In genomic region chr9:41306229-41306628, GRCm38 (mm10) we compare ENCODE assay signal across 22 mouse cellular contexts.
DNase-seq lines count a peak whose midpoint lies in the region; ATAC-seq and TF ChIP-seq lines count a peak whose summit lies in the region.
"Had no signal": no experiment of that assay in that cellular context is flagged by ENCODE, and none has a peak within 500 bp of the region (broad histone marks: within the 10 kb centered on the region; RNA-seq: fewer than 3 reads in every experiment).

No protein-coding gene starts in this region.

- no peak for ATAC-seq in liver, embryonic 11.5 days (replicated peaks; ENCODE audit: low FRiP score)
- peak; percentile 78 for ATAC-seq in liver, postnatal 0 days
- ATAC-seq in liver, embryonic 12.5 days: no peak
- ATAC-seq: activated CD4-positive, CD25-positive, alpha-beta regulatory T cell, adult 4 months; CD4-positive, CD25-positive, alpha-beta regulatory T cell, adult 4 months; Patski had no signal

- no peak overlapping the region for H3K4me3 ChIP-seq in liver, adult 2 months (ENCODE audit: insufficient read depth, low read depth, low read length)
- H3K4me3 ChIP-seq in liver, embryonic 11.5 days (ENCODE audit: low read depth, low read length): no peak overlapping the region
- no peak overlapping the region for H3K4me3 ChIP-seq in liver, postnatal 0 days (ENCODE audit: low read depth, low read length)
- no peak overlapping the region for H3K4me3 ChIP-seq in liver, embryonic 12.5 days

- DNase-seq in liver, adult 2 months (ENCODE audit: extremely low read depth, low read depth, low spot score): peak; percentile 86
- DNase-seq in liver, embryonic 11.5 days (ENCODE audit: low spot score): no peak
- no peak for DNase-seq in liver, postnatal 0 days
- peak; percentile 5 for DNase-seq in MN1 (ENCODE audit: low spot score)
- no peak for DNase-seq in spleen, postnatal 10 days (ENCODE audit: low spot score in 2 of 2)
- DNase-seq: adrenal gland, adult 2 months; adrenal gland, adult 8-10 months; adrenal gland, postnatal 10 days; adrenal gland, postnatal 14 days; adrenal gland, postnatal 25 days; adrenal gland, postnatal 36 days; B cell, adult 2 months; cerebellum, adult 11 months; cerebellum, adult 11-12 months; cerebellum, adult 18-20 months; cerebellum, adult 2 months had no signal

- no peaks in the 10 kb centered on the region for H3K9me3 ChIP-seq in liver, embryonic 11.5 days (ENCODE audit: control insufficient read depth, low read length)
- no peaks in the 10 kb centered on the region for H3K9me3 ChIP-seq in liver, postnatal 0 days (ENCODE audit: low read length)
- no peaks in the 10 kb centered on the region for H3K9me3 ChIP-seq in liver, embryonic 12.5 days (replicated peaks)
- H3K9me3 ChIP-seq: G1E had no signal

- H3K9ac ChIP-seq in liver, adult 2 months (ENCODE audit: low read depth, low read length): no peak overlapping the region
- no peak overlapping the region for H3K9ac ChIP-seq in liver, embryonic 11.5 days (ENCODE audit: low read depth, low read length)
- H3K9ac ChIP-seq in liver, postnatal 0 days (replicated peaks): no peak overlapping the region
- no peak overlapping the region for H3K9ac ChIP-seq in liver, embryonic 12.5 days

- TF ChIP-seq CTCF in liver, adult 2 months (IDR thresholded peaks at IDR 0.05; ENCODE audit: low read depth, low read length): no peak
- TF ChIP-seq CTCF in liver, postnatal 0 days (IDR thresholded peaks at IDR 0.05; ENCODE audit: low read depth): no peak

- TF ChIP-seq EP300 in liver, postnatal 0 days (IDR thresholded peaks at IDR 0.05; ENCODE audit: low read depth): no peak

- H3K4me1 ChIP-seq in liver, adult 2 months (ENCODE audit: control insufficient read depth, insufficient read depth, low read length): peaks cover 1% of the 10 kb centered on the region; the same call in 1 of the 2 replicates
- H3K4me1 ChIP-seq in liver, embryonic 11.5 days (replicated peaks; ENCODE audit: control insufficient read depth, insufficient read depth, low read length): no peaks in the 10 kb centered on the region
- H3K4me1 ChIP-seq in liver, postnatal 0 days (ENCODE audit: insufficient read depth): no peaks in the 10 kb centered on the region
- no peaks in the 10 kb centered on the region for H3K4me1 ChIP-seq in liver, embryonic 12.5 days

- no peak for TF ChIP-seq POLR2A in liver, adult 2 months (IDR thresholded peaks at IDR 0.05; ENCODE audit: extremely low read depth, insufficient read depth, low read length)

- no peaks in the 10 kb centered on the region for H3K36me3 ChIP-seq in liver, adult 2 months (ENCODE audit: control insufficient read depth, insufficient read depth, low read length)
- H3K36me3 ChIP-seq in liver, embryonic 11.5 days (ENCODE audit: control insufficient read depth, insufficient read depth, low read length): no peaks in the 10 kb centered on the region
- H3K36me3 ChIP-seq in liver, postnatal 0 days (replicated peaks; ENCODE audit: insufficient read depth, low read length): no peaks in the 10 kb centered on the region
- H3K36me3 ChIP-seq in liver, embryonic 12.5 days: no peaks in the 10 kb centered on the region
- H3K36me3 ChIP-seq: G1E had no signal

- H3K27ac ChIP-seq in liver, adult 2 months (replicated peaks; ENCODE audit: insufficient read depth, low read depth, low read length): no peak overlapping the region
- no peak overlapping the region for H3K27ac ChIP-seq in liver, embryonic 11.5 days (ENCODE audit: low read depth, low read length)
- no peak overlapping the region for H3K27ac ChIP-seq in liver, postnatal 0 days (ENCODE audit: low read depth)
- H3K27ac ChIP-seq in liver, embryonic 12.5 days: no peak overlapping the region

- no peaks in the 10 kb centered on the region for H3K79me2 ChIP-seq in liver, adult 2 months (ENCODE audit: control insufficient read depth, insufficient read depth, low read length)

- peaks cover 14% of the 10 kb centered on the region; the same call in 1 of the 2 replicates for H3K27me3 ChIP-seq in liver, adult 2 months (ENCODE audit: control insufficient read depth, insufficient read depth, low read length)
- peaks cover 3% of the 10 kb centered on the region for H3K27me3 ChIP-seq in liver, embryonic 11.5 days (replicated peaks; ENCODE audit: control insufficient read depth, insufficient read depth, low read length)
- peaks cover 41% of the 10 kb centered on the region for H3K27me3 ChIP-seq in liver, postnatal 0 days (ENCODE audit: insufficient read depth, low read length)
- no peaks in the 10 kb centered on the region; the same call in 1 of the 2 replicates for H3K27me3 ChIP-seq in liver, embryonic 12.5 days (replicated peaks)
- H3K27me3 ChIP-seq: CH12.LX, Patski had no signal

- no peak overlapping the region for H3K4me2 ChIP-seq in liver, embryonic 11.5 days
- H3K4me2 ChIP-seq in liver, postnatal 0 days (ENCODE audit: low read depth, low read length): no peak overlapping the region
- no peak overlapping the region for H3K4me2 ChIP-seq in liver, embryonic 12.5 days

Comparison
In these comparisons a context has a peak if more than half of its experiments do, and no peak if none do; other contexts are left out.
1. DNase-seq: peak in liver, adult 2 months (single experiment) and MN1 (single experiment); none in liver, embryonic 11.5 days (single experiment), liver, postnatal 0 days (single experiment) and spleen, postnatal 10 days (0 of 2).